Mouse (Mus musculus): Measurements from ENCODE around the gene Gm11115. TPM values are rescaled to one million over a fixed set of nuclear protein-coding genes. Genes with fewer than 3 reads are reported as not detected.

The Gm11115 gene
- not detected for total RNA-seq (2021)

DNA sequence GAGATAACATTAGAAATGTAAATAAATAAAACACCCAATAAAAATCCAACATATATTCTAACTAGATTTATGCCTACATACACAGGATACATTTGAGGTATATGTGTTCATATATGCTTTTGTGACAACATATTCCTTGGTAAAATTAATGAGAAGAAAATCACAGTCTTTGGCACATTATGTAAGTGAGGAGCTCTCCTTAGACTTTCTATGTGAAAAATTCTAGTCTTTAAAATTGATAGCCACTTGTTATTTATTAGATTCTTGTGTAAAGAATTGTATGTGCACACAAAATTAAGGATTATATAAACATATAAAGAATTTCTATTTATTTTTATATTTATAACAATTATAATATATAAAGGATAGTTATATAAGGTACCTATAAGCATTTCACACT, at the start of gene Gm11115:
Gene Gm11115, minus strand, starts transcription at position 101 of the 400 bp plus-strand sequence.
- intact Hi-C loops (cut with DNase I), result no loop called here
- DNase-seq (ENCODE audit: low spot score in 2 of 2), result no peak

GRCm38 (mm10) chr5:88111430-88111829, 42.5 kb downstream of the Gm11115 start, which contains the start of gene Gm11116:
TSS of gene Gm11116 (minus strand) at chr5:88111530.
- no peak for DNase-seq (ENCODE audit: low spot score in 2 of 2)
- intact Hi-C loops (cut with DNase I), result no loop called here

Other genes starting within 250 kb of the Gm11115 start
- gene Csn3, start 228.5 kb downstream of the Gm11115 start, total RNA-seq (2021), result not detected
- not detected for gene 2310003L06Rik, start 184.6 kb downstream of the Gm11115 start, total RNA-seq (2021)
- not detected for gene Gm28434, start 184.6 kb downstream of the Gm11115 start, total RNA-seq (2021)
- not detected for gene Cabs1, start 174.7 kb downstream of the Gm11115 start, total RNA-seq (2021)
- gene Smr3a, start 151.6 kb downstream of the Gm11115 start, total RNA-seq (2021), result not detected
- not detected for gene Smr2, start 67.5 kb downstream of the Gm11115 start, total RNA-seq (2021)
- gene Gm11116, start 42.6 kb downstream of the Gm11115 start, total RNA-seq (2021), result not detected
- not detected for gene Gm7714, start 114.8 kb upstream of the Gm11115 start, total RNA-seq (2021)
- gene Prol1, start 163.2 kb upstream of the Gm11115 start, total RNA-seq (2021), result not detected
- not detected for gene Amtn, start 222.0 kb upstream of the Gm11115 start, total RNA-seq (2021)

Data from left cerebral cortex, postnatal 36 days (tissue).